Mouse (Mus musculus) thymus, postnatal 10 days (tissue): ENCODE results near the gene Zdhhc16.
"Not testable (repeated sequence)": the region's sequence is repeated elsewhere in the genome, so short reads cannot be mapped to it uniquely, and the experiment has no call there.

Experiments
- DNase-seq, 2 experiments: peaks; one replicate each; pipeline ENCODE4 v3.0.0; 2021; ENCODE audit warnings: low spot score in 2 of 2

Zdhhc16 gene

GRCm38 (mm10) chr19:41913774-41914591, 19.3 kb upstream of the Zdhhc16 start:
- no peak for DNase-seq

DNA sequence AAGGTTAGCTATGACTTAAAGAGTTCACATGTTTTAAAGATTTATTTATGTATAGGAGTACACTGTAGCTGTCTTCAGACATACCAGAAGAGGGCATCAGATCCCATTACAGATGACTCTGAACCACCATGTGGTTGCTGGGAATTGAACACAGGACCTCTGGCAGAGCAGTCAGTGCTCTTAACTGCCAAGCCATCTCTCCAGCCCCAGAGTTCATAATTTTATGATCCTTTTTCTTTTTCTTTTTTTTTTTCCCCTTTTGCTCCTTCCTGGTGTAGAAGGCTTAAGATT, 18.7 kb upstream of the Zdhhc16 start:
- not testable (repeated sequence) for DNase-seq

- DNase-seq: no peak
Measured at GRCm38 (mm10) chr19:41915294-41915693, 18.0 kb upstream of the Zdhhc16 start.

- no peak for DNase-seq
Measured at GRCm38 (mm10) chr19:41916853-41917252, 16.4 kb upstream of the Zdhhc16 start.

- no peak for DNase-seq
Measured at GRCm38 (mm10) chr19:41919471-41919870, 13.8 kb upstream of the Zdhhc16 start.

DNA sequence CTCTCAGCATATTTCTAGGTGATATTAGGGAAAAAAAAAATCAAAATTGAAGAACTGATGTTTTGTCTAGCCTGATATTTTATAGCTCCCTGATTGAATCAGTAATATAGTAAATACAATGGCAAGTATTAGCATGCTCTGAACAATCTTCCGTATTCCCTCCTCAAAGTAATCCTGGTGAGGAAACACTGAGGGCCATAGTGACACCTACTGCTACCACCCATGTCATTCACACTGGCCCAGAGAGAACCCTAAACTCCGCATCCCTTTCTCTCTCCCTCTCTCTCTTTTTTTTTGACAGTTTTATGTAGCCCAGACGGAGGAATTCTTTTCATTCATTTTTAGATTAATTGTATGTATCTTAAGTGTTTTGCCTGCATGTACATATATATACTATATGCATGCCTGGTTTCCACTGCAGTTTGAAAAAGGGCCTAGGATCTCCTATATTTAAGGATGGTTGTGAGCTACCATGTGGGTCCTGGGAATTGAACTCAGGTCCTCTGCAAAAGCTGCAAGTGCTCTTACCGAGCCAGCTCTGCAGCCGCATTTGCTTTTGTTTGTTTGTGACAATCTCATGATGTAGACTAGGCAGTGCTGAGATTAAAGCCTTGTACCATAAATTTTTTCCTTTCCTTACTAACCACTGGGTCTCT, 12.7 kb upstream of the Zdhhc16 start:
- no peak for DNase-seq

DNA sequence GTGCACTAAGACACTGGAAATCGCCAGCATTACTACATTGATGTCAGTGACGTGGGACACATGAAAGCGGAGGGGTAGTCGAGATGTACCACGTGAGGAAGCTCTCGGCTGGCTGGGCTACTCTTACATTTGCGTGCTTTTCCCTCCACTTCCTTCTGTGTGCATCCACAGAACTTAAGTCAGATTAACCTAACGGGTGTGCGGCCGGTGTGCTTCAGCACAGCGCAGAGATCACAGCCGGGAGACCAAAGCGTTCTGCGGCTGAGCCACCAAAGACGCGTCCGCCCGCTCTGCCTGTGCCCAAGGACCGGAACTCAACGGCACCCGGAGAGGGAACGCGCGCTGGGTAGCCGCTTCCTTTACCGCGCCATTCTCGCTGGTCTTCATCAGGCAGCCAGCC, 594 bp upstream of the Zdhhc16 start:
- no peak for DNase-seq

DNA sequence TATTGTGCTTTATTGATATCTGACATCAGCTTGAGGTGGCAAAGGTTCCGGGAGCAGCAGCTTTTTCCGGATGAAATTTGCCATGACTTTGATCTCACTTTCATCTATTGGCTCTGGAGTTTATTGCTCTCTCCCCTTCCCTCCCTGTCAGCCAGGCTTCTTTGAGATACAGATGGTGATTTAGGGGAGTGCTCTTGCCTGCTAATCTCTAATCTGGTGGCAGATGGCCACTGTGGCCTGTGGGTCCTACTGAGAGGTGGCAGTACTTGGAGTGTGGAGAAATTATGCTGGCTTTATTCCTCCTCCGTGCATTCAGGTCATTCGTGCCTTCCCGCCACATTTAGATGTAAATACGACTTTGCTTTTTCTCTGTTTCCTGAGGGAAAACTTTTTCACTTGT, 844 bp downstream of the Zdhhc16 start:
- no peak for DNase-seq

GRCm38 (mm10) chr19:41935921-41936320, 2.6 kb downstream of the Zdhhc16 start:
- DNase-seq: no peak

GRCm38 (mm10) chr19:41938539-41938938, 5.3 kb downstream of the Zdhhc16 start:
- no peak for DNase-seq

DNA sequence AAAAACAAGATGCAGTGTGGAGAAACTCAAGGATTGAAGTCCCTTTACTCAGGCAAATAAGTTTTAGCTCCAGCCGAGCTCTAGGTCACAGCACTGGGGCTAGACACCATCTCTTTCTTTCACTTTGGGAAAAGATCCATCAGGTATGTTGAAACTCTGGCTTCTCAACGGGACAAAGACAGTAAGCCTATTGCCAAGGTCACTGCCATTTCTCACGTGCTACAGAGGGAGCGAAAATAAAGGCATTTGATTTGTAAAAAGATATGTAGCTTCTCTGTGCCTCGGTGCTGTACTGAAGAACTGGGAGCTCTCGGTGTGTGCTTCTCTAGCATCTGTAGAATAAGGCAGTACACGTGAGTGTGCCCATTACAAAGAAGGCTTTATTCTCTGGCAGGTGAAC, 10.6 kb downstream of the Zdhhc16 start:
- DNase-seq: no peak

DNA sequence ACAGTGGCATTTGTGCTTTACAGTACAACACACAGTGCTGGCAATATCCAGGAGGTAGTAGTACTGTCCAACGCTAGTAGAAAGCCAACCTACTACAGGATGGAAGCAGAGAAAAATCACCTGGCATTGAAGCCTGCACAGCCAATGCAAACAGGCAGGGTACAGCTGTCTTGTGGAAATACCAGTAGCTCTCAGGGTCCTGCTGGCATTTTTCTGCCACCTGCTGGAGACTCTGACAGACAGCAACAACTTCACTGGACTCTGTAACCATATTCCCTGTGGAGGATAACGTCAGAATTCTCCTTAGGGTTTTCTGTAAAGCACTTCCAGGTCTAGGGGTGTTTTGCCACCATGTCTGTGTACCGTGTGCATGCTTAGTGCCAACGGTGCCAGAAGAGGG, 19.0 kb downstream of the Zdhhc16 start:
- DNase-seq: no peak

DNA sequence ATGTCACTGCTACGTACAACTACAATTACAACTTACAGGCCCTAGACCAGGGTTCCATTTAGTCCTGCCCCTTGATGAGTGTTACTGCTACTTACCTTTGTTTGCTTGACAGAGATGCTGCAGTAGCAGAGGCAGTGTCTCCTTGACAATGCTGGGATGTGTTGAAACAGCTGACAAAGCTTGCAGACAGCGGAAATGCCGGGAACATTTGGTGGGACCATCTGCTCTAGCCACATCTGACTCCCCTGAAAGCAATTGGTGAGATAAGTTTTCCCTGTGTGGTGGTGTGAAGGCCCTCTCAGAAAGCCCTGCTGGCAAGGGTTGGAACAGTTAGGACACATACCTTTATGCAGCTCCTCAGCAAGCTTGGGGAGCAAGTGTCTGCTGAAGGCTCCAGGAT, 20.3 kb downstream of the Zdhhc16 start:
- DNase-seq: no peak

DNA sequence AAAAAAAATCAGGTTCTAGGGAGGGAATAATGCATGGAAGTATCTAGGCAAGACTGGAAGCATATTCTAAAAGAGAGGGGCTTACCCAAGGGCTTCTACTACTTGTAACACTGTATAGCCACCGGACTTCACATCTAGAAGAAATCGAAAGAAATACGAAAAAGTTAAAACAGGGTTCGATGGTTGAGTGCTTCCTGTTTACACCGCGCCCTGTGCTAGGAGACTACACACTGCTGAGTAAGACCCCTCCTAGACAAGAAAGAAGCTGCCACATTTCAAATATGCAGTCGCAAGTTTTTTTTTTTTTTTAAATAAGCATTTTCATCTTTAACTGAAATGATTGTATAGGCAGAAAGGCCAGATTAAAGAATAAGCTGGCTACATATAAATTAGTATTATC, 36.3 kb downstream of the Zdhhc16 start:
- DNase-seq: no peak

DNA sequence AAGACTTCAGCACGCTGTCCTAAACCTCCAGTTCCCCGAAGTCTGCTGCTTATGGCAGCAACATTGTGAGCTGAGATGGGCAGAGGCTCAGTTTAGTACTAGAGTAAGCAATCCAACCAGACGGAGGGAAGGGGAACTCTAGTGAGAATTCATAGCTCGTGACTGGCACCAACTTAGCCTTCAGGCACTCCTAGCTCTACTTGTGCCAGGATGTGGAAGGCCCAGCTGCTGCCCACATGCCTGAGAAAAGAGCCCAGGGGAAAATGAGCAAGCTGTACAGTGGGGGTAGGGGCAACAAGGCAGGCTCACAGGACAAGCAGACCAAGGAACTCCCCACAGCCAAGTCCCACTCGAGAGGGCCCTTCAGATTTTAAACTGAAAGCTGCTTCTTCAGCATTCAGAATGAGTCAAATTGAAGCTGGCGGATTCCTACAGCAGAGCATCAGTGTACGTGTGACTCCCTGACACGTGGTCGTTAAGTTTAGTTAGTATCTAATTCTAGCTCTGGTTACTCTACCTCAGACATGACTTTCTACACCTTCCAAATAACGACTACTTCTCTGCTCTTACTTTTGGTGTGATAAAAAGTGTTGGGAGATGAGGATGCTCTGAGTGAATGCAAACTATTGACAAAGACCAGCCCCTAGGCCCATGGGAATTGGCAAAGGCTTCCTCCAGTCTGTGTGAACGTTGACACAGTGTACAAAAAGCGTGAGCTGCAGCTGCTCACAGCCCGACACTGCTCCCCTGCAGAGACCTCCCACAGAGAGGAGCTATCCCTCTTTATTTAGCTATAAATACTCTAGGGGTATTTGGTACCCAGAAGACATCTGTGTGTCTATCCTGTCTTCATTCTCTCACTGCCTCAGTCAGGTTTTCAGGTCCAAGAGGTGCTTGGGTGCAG, 40.9 kb downstream of the Zdhhc16 start:
- no peak for DNase-seq

- peak; percentile 14 to 37 for DNase-seq
Measured at GRCm38 (mm10) chr19:41980422-41980818, 47.1 kb downstream of the Zdhhc16 start.

- DNase-seq: peak; percentile 98 to 99
Measured at GRCm38 (mm10) chr19:41980819-41981594, 47.7 kb downstream of the Zdhhc16 start, which contains the start of gene Mms19. Gene Mms19, minus strand, starts transcription at chr19:41981157.

- no peak for DNase-seq
Measured at GRCm38 (mm10) chr19:41981595-41981927, 48.3 kb downstream of the Zdhhc16 start, which contains the start of gene Ubtd1. Gene Ubtd1, plus strand, starts transcription at chr19:41981763.

GRCm38 (mm10) chr19:41981931-41982790, 48.9 kb downstream of the Zdhhc16 start:
- DNase-seq: peak; percentile 38 to 53

GRCm38 (mm10) chr19:41982791-41983150, 49.5 kb downstream of the Zdhhc16 start:
- no peak for DNase-seq

- no peak for DNase-seq
Measured at GRCm38 (mm10) chr19:41985994-41986393, 52.7 kb downstream of the Zdhhc16 start.
